Mouse (Mus musculus): Measurements from ENCODE around the gene Kif1c. TPM values are rescaled to one million over a fixed set of nuclear protein-coding genes. Genes with fewer than 3 reads are reported as not detected.

Gene Kif1c
- total RNA-seq, 2 experiments from 2014 or later, result 0.58 to 2.8 TPM

DNA sequence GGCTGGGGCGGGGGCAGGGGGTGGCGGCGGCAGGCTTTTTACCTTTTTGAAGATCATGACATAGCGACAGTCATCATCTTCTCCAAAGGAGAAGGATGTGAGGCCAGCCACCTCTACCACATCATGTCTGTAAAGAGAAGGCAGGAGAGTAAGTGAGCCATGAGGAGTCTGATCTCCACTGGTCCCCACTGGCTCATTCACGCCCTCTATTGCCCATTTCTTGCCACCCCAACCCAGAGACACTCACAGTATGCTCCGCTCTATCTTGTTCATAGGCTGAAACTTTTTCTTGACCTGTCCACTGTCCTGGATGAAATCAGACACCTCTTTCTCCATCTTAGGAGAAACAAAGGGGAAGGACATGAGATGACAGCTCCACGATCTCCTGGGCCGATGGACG, 35.6 kb upstream of the Kif1c start:
- ATAC-seq (replicated peaks; ENCODE audit: low FRiP score, poor library complexity, severe bottlenecking), result no peak

DNA sequence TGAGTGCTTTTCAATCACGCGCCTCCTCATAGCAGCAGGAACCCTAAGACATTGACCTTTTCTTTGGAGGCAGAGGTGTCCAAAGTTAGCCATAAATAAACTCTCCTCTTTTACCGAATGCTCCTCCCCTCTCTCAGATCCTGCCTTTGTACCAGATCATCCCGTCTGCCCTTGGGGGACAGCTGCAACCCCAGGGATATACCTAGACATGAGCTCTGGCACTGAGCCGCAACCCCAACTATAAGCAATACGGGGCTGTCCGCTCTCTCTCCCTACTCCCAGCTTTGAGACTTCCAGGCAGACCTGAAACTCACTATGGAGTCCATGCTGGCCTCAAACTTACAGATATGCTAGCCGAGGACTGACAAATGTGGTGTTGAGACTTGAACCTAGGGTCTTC, 33.7 kb upstream of the Kif1c start:
- no peak for ATAC-seq (replicated peaks; ENCODE audit: low FRiP score, poor library complexity, severe bottlenecking)

DNA sequence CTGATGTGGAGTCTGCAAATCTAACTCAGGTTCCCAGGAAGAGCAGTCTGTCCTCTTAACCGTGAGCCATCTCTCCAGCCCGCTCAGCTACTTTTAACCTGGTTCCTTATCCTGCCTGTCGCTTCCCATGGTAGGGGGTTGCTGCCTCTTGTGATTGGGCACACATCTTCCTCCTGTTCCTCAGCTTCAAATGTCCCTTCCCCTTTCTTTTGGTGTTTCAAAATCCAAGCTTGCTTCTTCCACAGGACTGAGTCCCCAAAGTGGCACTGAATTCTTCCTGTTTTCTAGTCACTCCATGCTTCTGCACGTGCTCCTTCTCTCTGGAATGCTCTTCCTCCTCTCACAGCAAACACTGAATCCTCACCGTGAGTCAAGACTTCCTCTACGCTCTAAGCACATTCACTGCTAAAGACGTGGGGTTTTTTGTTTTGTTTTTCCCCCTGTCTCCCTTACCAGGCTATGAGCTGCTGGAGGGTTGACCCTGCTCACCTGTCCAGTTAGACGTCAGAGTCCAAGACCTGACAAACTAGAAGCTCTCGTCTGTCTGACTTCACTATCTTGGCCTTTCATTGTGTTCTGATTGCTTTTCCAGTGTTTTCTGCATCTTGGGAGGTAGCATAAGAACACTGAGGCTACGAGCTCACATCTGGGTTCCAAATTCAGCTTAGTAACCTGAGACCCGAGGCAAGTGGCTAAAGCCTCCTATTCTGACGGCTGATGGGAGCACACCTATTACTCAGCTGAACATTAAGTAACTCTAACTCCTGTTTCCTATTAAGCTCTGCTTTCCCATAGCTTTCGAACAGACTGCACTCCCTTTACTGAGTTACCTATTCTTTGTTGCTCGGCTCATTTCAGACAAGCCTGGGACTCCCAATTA, 32.8 kb upstream of the Kif1c start:
- ATAC-seq (replicated peaks; ENCODE audit: low FRiP score, poor library complexity, severe bottlenecking), result no peak

DNA sequence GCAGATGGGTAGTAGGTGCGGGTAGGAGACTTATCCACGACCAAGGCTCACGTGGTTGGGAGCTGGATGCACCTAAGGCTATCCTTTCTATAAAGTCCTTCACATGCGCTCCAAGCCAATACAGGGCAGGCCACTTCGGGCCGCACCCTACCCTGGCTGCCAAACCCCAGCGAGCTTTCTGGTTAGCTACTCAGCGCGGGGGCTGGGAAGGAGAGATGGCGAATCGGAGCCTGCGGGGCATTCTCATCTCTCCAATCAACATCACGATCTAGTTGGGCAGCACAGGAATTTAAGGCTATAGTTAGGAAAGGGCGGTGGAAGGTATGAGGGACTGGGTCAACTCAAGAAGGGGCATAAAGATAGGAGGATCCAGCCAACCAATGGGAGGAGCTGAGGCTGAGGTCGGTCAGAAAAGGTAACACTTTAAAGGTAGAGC, 32.0 kb upstream of the Kif1c start:
- peak; percentile 56 for ATAC-seq (replicated peaks; ENCODE audit: low FRiP score, poor library complexity, severe bottlenecking)

DNA sequence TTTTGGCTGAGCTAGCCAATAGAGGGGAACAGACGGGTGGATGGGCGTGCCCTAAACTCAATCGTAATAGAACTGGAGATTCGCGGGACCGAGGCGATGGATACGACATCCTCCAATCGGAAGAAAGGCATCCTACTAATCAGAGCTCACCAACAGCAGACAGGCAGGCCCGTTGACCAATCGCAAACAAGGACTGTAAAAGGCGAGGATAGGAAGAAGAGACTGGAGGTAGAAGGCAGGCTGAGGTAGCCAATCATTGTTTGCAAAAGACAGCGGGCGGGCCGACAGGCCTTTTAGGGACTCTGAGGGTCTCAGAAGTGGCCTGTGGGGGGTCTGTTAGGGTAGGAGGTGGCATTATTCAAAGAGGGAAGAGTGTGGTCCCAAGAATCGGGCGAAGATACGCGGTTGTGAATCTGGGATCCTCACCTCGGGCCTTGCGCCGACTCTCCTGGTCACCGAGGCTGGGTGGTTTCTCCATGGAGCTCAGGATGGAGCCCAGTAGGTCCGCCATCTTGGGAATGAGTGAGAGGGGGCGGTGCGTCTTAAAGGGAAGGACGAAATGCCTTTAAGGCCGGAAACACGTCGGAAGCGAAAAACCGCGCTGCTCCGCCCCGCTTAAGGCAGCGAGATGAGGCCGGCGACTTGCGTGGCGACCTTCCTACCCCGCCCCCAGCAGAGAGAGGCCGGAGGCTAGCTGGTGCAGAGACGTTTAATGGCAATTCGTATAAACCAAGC, 31.4 kb upstream of the Kif1c start, which contains the start of gene Spag7:
Gene Spag7 (minus strand): TSS at position 646 of the 735 bp plus-strand sequence.
- peak; percentile 88 for ATAC-seq (replicated peaks; ENCODE audit: low FRiP score, poor library complexity, severe bottlenecking)

DNA sequence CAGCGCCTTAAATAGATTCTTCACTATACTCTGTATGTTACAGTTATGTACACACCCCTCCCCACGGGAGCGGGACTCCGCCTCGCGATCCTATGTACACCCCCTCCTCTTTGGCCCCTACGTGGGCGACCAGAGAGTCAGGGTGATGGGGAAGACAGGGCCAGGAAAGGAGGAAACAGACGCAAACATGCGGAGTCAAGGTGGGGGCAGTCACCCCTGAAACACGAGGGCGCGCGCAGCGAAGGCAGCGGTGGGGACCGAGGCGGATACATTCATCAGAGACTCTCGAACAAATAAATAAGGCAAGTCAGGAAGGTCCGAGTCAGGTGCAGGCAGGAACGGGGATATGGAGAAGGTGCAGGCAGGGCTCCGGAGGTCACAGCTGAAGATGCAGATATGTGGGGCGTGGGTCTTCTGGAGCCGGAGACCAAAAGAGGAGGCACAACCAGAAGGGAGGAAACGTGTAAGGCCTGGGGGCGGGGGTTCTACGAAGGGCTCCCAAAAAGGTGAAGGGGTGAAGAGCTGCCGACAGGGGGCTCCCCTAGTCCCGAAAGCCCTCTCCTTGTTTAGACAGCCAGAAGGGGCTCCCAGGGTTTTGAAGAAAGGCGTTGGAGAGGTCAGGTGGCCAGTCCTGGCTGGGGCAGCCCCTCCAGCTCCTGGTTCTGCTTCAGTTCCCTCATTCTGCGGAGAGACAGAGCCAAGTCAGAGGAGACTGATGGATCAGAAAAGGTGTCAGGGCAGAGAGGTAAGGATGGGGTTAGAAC, 30.6 kb upstream of the Kif1c start:
- peak; percentile 19 for ATAC-seq (replicated peaks; ENCODE audit: low FRiP score, poor library complexity, severe bottlenecking)

DNA sequence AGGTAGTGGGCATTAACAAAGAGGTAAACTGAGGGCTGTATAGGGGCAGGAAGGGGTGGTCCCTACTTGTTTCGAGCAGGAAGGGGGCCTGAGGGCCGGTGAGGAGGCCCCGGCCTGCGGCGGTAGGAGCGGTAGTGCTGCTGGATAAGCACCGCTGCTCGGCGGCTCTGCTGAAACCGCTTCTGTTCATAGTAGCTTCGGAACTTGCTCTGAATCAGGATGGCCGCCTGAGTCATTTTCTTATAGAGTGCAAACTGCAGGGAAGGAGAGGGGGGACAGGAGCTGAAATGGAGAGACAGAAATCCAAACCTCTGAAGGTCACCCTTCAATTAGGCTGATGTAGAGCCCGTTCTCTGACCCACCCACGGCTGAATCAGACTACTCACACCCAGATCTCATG, 29.9 kb upstream of the Kif1c start:
- ATAC-seq (replicated peaks; ENCODE audit: low FRiP score, poor library complexity, severe bottlenecking), result no peak

DNA sequence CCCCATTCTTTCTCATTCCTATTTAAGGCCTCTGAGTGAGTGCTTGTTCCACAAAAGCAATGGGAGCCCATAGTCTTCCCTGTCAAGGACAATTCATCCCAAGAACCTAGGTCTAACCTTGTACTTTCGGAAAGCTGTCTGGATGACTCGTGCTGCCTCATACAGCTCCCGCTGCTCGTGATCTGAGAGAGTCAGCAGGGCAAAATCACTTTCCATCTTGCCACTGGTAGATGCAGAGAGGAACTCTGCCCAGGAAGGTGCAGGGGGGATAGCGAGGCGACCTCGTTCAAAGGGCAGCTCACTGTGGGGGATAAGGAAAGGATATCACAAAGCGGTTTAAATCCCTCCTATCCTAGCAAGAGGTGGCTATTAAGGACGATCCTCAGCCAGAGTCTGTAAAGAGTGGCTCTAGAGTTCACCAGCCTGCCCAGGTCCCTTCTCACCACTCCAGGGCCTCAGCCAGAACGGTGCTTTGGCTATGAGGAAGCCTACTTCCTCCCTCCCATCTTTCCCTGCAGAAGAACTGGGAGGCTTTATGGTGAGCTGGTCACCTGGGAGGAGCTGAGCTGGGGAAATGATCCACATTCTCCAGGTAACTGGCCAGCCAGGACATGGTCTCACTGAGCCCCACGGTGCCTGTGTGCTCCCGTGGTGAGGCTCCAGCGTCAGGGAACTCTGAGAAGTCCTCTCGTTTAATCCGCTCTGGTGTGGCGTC, 28.9 kb upstream of the Kif1c start:
- no peak for ATAC-seq (replicated peaks; ENCODE audit: low FRiP score, poor library complexity, severe bottlenecking)

DNA sequence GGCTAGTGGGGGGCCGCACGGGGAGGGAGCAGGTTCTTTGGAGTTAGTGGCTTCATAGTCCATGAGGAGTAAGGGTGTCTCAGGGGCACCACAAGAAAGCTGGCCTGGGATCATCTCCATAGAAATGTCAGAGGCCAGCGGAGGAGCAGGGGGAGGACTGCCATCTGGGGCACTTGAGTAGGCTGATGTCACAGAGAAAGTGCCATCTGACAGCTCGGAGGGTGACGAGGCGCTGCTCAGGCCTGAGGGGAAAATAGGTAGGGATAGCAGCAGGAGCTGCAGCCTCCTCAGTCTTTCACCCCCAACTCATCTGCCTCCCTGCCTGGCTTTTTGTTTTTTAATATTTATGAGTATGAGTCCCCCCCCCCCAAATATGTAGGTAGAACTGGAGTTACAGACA, 26.3 kb upstream of the Kif1c start:
- no peak for ATAC-seq (replicated peaks; ENCODE audit: low FRiP score, poor library complexity, severe bottlenecking)

DNA sequence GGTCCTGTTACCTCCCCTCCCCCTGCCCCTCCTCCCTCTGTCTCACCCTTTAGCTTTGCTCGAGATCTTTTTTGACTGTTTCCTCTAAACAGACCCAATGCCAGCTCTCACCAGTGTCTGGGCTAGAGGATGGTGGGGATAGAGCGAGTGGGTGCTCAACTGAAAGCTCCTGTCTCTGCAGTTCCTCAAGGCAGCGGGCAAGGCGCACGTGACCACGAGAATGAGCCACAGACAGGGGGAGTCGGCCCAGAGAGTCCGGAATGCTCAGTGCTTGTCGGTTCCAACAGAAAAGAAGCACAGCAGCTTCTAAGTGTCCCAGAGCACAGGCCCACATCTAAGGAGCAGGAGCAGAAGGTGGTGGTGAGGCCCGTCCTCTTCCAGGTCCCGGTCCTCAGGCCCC, 25.8 kb upstream of the Kif1c start:
- ATAC-seq (replicated peaks; ENCODE audit: low FRiP score, poor library complexity, severe bottlenecking), result no peak

DNA sequence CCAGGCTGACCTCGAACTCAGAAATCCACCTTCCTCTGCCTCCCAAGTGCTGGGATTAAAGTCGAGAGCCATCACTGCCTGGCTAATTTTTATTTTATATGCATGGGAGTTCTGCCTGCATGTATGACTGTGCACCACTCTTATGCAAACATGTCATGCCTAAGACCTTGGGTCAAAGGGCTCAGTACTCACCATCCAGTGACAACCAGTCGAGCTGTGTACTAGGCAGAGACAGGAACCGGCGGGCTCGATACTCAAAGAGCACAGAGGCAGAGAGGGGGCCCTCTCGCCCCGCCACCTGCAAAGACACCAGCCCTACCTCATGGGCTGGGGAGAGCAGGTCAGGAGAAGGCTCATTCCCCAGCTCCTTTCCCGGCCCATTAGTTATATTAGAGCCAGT, 22.3 kb upstream of the Kif1c start:
- ATAC-seq (replicated peaks; ENCODE audit: low FRiP score, poor library complexity, severe bottlenecking), result no peak

DNA sequence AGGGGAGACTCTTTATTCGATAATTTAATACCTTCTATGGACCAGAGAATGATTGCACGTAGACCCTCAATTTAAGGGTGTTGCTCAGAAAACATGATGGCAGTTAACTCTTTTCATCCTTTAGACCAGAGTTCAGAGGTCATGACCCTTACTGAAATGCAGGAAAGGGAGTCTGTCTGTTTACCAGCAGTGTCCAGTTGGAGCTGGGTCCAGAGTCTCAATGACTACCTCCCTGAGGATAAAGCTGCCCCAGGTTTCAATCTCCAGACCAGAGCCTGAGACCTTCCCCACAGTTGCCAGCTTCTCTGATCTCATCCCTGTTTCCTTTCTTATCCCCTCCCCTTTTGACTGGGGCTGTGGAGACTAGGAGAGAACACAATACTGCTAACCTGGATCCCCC, 21.8 kb upstream of the Kif1c start:
- ATAC-seq (replicated peaks; ENCODE audit: low FRiP score, poor library complexity, severe bottlenecking), result no peak

DNA sequence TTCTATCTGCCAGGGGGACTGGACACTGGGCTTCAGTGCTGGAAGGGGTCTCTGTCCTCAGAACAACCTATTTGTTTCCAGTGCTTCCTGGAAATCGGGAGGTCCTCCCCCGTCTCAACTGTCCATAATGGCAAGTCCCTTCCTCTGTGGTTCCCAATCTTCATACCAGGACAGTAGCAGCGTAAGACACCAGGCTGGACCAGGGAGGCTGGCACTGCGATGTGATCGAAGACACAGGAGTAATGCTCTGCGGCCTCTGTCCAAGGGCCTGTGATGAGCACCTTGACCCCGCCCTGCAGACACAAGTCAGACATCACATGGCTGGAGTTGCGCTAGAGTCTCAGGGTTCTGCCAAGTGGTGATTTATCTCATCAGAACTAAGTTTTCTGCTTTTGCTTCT, 21.0 kb upstream of the Kif1c start:
- no peak for ATAC-seq (replicated peaks; ENCODE audit: low FRiP score, poor library complexity, severe bottlenecking)

DNA sequence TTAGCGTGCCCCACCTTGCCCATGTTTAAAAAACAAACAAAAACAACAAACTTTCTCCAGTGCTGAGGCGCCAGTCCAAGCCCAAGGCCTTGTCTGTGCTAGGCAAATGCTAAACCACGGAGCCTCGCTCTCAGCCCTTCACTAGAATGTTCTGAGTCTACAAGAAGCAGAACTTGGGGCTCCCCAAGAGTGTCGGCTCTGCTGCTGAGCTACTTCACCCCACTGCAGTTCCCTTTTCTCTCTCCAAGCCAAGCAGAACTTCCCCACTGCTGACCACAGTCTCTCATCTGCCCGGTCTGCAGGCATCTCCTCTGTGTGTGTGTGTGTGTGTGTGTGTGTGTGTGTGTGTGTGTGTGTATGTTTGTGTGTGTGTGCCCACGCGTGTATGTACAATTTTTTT, 20.5 kb upstream of the Kif1c start:
- ATAC-seq (replicated peaks; ENCODE audit: low FRiP score, poor library complexity, severe bottlenecking), result no peak

DNA sequence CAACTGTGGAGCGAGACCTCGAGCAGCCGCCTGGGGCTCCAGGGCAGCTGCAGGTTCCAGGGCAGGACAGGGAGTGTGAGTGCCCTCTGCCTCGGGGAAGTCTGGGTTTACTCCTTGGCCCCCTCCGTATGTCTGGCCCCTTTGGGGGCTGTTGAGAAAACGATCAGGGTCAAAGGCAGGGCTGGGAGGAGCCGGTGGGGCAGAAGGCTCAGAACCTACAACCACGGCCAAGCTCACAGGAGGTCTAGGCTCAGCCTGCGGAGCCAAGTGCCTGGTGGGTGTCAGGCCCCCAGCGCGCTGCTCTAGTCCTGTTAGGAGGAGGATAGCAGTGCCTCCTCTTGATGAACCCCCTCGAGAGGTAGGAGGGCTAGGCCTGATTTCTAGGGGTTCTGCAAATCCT, 19.2 kb upstream of the Kif1c start:
- ATAC-seq (replicated peaks; ENCODE audit: low FRiP score, poor library complexity, severe bottlenecking), result no peak

DNA sequence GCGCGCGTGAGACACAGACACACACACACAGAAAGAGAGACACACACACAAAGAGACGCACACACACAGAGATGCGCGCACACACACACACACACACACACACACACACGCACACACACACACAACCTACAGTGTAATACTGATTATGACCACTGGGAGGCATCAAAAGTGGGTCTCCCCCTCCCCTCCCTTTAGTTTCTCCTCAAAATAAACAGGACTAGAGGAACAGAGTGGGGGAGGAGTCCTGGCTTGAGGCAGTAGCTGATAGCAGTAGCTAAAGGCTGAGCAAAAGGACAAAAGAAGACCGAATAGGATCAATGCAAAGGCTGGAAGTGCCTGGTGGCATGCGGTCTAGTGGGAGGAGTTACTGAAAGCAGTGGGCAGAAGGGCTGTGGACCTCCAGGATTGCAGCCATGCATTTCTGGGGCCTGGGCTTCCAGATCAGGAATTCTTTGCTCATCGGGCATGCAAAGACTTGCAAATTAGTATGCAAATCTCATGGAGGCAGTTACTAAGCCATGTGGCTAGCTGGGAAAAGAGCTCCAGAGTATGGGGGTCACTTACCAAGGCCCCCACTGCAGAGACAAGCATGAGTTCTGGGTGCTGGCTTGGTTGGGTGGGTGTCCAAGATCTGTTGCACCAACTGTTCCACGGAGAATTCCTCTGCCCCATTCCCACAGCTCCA, 18.3 kb upstream of the Kif1c start:
- no peak for ATAC-seq (replicated peaks; ENCODE audit: low FRiP score, poor library complexity, severe bottlenecking)

DNA sequence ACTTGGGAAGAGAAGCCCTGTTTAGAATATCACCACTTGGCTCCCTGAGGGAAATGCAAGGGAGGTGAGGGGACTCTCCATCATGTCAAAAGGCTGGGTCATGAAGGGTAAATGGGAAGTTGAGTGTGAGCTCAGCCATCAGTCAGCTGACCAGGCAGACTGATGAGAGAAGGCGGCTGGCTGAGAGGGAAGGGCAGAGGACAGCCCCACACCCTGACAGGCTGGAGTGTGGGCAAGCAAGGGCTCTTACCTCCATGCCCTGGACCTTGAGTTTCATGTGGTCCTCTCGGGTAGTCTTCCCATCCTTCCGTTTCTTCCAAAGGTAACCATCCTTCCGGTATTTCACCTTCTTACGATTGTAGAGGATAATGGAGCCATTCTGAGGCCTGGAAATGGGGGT, 16.7 kb upstream of the Kif1c start:
- no peak for ATAC-seq (replicated peaks; ENCODE audit: low FRiP score, poor library complexity, severe bottlenecking)

DNA sequence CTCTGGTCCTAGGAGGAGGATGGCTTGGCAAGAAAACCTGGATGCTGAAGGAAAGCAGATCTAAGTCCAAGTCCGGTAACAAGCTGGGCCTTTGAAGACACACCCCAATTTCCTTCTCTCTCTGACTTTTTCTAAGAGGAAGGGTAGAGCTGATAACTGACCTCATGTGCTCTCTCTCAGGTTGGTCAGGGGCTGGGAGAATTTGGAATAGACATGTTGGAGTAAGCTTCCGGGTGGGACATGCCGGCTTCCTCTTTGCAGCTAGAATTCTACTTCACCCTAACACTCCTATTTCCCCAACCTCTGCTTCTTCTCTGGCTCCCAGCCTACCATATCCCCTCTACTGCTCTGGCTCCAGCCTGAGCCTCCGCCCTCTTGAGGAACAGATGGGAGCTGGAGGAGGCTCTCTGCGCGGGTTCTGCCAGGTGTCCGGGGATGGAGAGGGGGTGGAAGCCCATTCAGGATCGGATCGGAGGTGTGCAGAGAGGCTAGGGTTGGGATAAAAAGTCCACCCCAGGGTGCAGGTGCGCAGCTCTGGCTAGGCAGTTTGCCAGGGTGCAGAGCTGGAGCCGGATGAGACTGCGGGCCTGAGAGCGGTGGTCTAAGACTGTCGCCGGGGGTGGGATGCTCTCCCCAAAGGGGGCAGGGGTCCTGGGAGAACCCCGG, 13.3 kb upstream of the Kif1c start:
- ATAC-seq (replicated peaks; ENCODE audit: low FRiP score, poor library complexity, severe bottlenecking), result peak; percentile 40; the same call in 1 of the 2 replicates

Data from erythroblast, adult 5-6 weeks (primary cell).